ENCODE assay signal across 12 mouse cellular contexts in genomic region chr14:119820562-119820961, GRCm38 (mm10).
A peak's percentile ranks its signal among the peaks of the same experiment; 100 is the strongest.
DNase-seq lines count a peak whose midpoint lies in the region; ATAC-seq and TF ChIP-seq lines count a peak whose summit lies in the region.
"Had no signal": no experiment of that assay in that cellular context is flagged by ENCODE, and none has a peak within 500 bp of the region (broad histone marks: within the 10 kb centered on the region; RNA-seq: fewer than 3 reads in every experiment).

No protein-coding gene starts in this region.

- no peaks in the 10 kb centered on the region for H3K4me1 ChIP-seq in forebrain, postnatal 0 days (ENCODE audit: insufficient read depth)
- peaks cover 7% of the 10 kb centered on the region; the same call in 1 of the 2 replicates for H3K4me1 ChIP-seq in forebrain, embryonic 12.5 days
- 0 out of 2 replicates have a peak, but pooled peaks cover 7% of the 10 kb centered on the region for H3K4me1 ChIP-seq in midbrain, embryonic 15.5 days
- peaks cover 9% of the 10 kb centered on the region for H3K4me1 ChIP-seq in midbrain, embryonic 10.5 days
- no peaks in the 10 kb centered on the region for H3K4me1 ChIP-seq in stomach, postnatal 0 days (replicated peaks; ENCODE audit: control insufficient read depth, insufficient read depth)
- H3K4me1 ChIP-seq in hindbrain, embryonic 14.5 days (replicated peaks; ENCODE audit: control insufficient read depth, insufficient read depth, low read length), result no peaks in the 10 kb centered on the region
- H3K4me1 ChIP-seq: liver, embryonic 15.5 days had no signal

- DNase-seq in forebrain, postnatal 0 days, result no peak
- DNase-seq in midbrain, embryonic 10.5 days (ENCODE audit: low spot score), result no peak
- DNase-seq in brain, embryonic 14.5 days (ENCODE audit: low read depth), result no peak
- no peak for DNase-seq in stomach, postnatal 0 days (ENCODE audit: low spot score)
- no peak for DNase-seq in thymus, postnatal 4 days
- no peak for DNase-seq in hindbrain, embryonic 14.5 days (ENCODE audit: low spot score)
- DNase-seq: heart, adult 18-20 months had no signal

- no peak overlapping the region for H3K27ac ChIP-seq in forebrain, postnatal 0 days (ENCODE audit: low read depth, low read length)
- no peak overlapping the region for H3K27ac ChIP-seq in forebrain, embryonic 12.5 days
- no peak overlapping the region for H3K27ac ChIP-seq in midbrain, embryonic 15.5 days
- H3K27ac ChIP-seq in midbrain, embryonic 10.5 days (replicated peaks), result no peak overlapping the region
- no peak overlapping the region for H3K27ac ChIP-seq in stomach, postnatal 0 days (replicated peaks)
- H3K27ac ChIP-seq in hindbrain, embryonic 14.5 days, result no peak overlapping the region
- H3K27ac ChIP-seq: hindbrain, embryonic 12.5 days; liver, embryonic 15.5 days had no signal

- no peak for TF ChIP-seq EP300 in stomach, postnatal 0 days (optimal IDR thresholded peaks at IDR 0.05)

- H3K9me3 ChIP-seq in forebrain, postnatal 0 days (ENCODE audit: low read length), result no peaks in the 10 kb centered on the region
- no peaks in the 10 kb centered on the region for H3K9me3 ChIP-seq in forebrain, embryonic 12.5 days
- H3K9me3 ChIP-seq in midbrain, embryonic 15.5 days, result no peaks in the 10 kb centered on the region
- no peaks in the 10 kb centered on the region for H3K9me3 ChIP-seq in midbrain, embryonic 10.5 days (replicated peaks)
- no peaks in the 10 kb centered on the region for H3K9me3 ChIP-seq in stomach, postnatal 0 days (ENCODE audit: control insufficient read depth, low read length)
- no peaks in the 10 kb centered on the region for H3K9me3 ChIP-seq in hindbrain, embryonic 14.5 days (ENCODE audit: control insufficient read depth, low read length)
- H3K9me3 ChIP-seq: hindbrain, embryonic 12.5 days; liver, embryonic 15.5 days had no signal

- H3K9ac ChIP-seq in forebrain, postnatal 0 days, result no peak overlapping the region
- no peak overlapping the region for H3K9ac ChIP-seq in forebrain, embryonic 12.5 days
- H3K9ac ChIP-seq in midbrain, embryonic 15.5 days, result no peak overlapping the region
- H3K9ac ChIP-seq in stomach, postnatal 0 days (ENCODE audit: low read length), result no peak overlapping the region
- no peak overlapping the region for H3K9ac ChIP-seq in hindbrain, embryonic 14.5 days
- H3K9ac ChIP-seq: hindbrain, embryonic 12.5 days; liver, embryonic 15.5 days had no signal

- no peak overlapping the region for H3K4me3 ChIP-seq in forebrain, postnatal 0 days (ENCODE audit: low read depth, low read length)
- H3K4me3 ChIP-seq in forebrain, embryonic 12.5 days (replicated peaks), result no peak overlapping the region
- no peak overlapping the region for H3K4me3 ChIP-seq in midbrain, embryonic 15.5 days
- H3K4me3 ChIP-seq in midbrain, embryonic 10.5 days, result no peak overlapping the region
- no peak overlapping the region for H3K4me3 ChIP-seq in stomach, postnatal 0 days (ENCODE audit: low read depth, low read length)
- no peak overlapping the region for H3K4me3 ChIP-seq in hindbrain, embryonic 14.5 days (replicated peaks; ENCODE audit: low read length)
- H3K4me3 ChIP-seq: hindbrain, embryonic 12.5 days; liver, embryonic 15.5 days had no signal

- H3K27me3 ChIP-seq in forebrain, postnatal 0 days (ENCODE audit: insufficient read depth, low read length), result no peaks in the 10 kb centered on the region
- H3K27me3 ChIP-seq in forebrain, embryonic 12.5 days, result no peaks in the 10 kb centered on the region
- no peaks in the 10 kb centered on the region for H3K27me3 ChIP-seq in midbrain, embryonic 15.5 days (replicated peaks)
- H3K27me3 ChIP-seq in midbrain, embryonic 10.5 days (ENCODE audit: low read depth, poor library complexity, severe bottlenecking), result no peaks in the 10 kb centered on the region
- H3K27me3 ChIP-seq in stomach, postnatal 0 days (ENCODE audit: control insufficient read depth, insufficient read depth, low read length), result no peaks in the 10 kb centered on the region
- 0 out of 2 replicates have a peak, but pooled peaks cover 3% of the 10 kb centered on the region for H3K27me3 ChIP-seq in hindbrain, embryonic 14.5 days (ENCODE audit: control insufficient read depth, insufficient read depth, low read length)
- H3K27me3 ChIP-seq: CH12.LX; hindbrain, embryonic 12.5 days; liver, embryonic 15.5 days had no signal

- peak; percentile 39 for TF ChIP-seq CTCF in forebrain, postnatal 0 days (IDR thresholded peaks at IDR 0.05; ENCODE audit: low read depth)
- TF ChIP-seq CTCF in brain, embryonic 14.5 days (IDR thresholded peaks at IDR 0.05; ENCODE audit: borderline replicate concordance, extremely low read depth, insufficient read depth, insufficient read length), result peak; percentile 24; the same call in 1 of the 2 replicates
- TF ChIP-seq CTCF in stomach, postnatal 0 days (IDR thresholded peaks at IDR 0.05; ENCODE audit: low read depth), result peak; percentile 51

- H3K36me3 ChIP-seq in forebrain, postnatal 0 days (ENCODE audit: insufficient read depth), result no peaks in the 10 kb centered on the region
- no peaks in the 10 kb centered on the region for H3K36me3 ChIP-seq in forebrain, embryonic 12.5 days (replicated peaks)
- no peaks in the 10 kb centered on the region for H3K36me3 ChIP-seq in midbrain, embryonic 15.5 days (replicated peaks)
- H3K36me3 ChIP-seq in midbrain, embryonic 10.5 days, result no peaks in the 10 kb centered on the region
- no peaks in the 10 kb centered on the region for H3K36me3 ChIP-seq in stomach, postnatal 0 days (ENCODE audit: control insufficient read depth, insufficient read depth, low read length)
- H3K36me3 ChIP-seq in hindbrain, embryonic 14.5 days (replicated peaks; ENCODE audit: control insufficient read depth, insufficient read depth), result no peaks in the 10 kb centered on the region
- H3K36me3 ChIP-seq: hindbrain, embryonic 12.5 days; liver, embryonic 15.5 days had no signal

- no peak for TF ChIP-seq POLR2A in brain, embryonic 14.5 days (IDR thresholded peaks at IDR 0.05; ENCODE audit: borderline replicate concordance, extremely low read depth, insufficient read depth, insufficient read length, poor library complexity, severe bottlenecking)

- no peak overlapping the region for H3K4me2 ChIP-seq in forebrain, postnatal 0 days (ENCODE audit: low read depth)
- no peak overlapping the region for H3K4me2 ChIP-seq in forebrain, embryonic 12.5 days
- no peak overlapping the region for H3K4me2 ChIP-seq in midbrain, embryonic 15.5 days
- H3K4me2 ChIP-seq in stomach, postnatal 0 days (replicated peaks; ENCODE audit: low read depth), result no peak overlapping the region
- H3K4me2 ChIP-seq in hindbrain, embryonic 14.5 days (replicated peaks), result no peak overlapping the region
- H3K4me2 ChIP-seq: hindbrain, embryonic 12.5 days; liver, embryonic 15.5 days had no signal

- no peak for ATAC-seq in forebrain, postnatal 0 days
- ATAC-seq in forebrain, embryonic 12.5 days (ENCODE audit: low FRiP score), result no peak
- ATAC-seq in midbrain, embryonic 15.5 days (replicated peaks), result 0 out of 2 replicates have a peak, but pooled peaks have one; percentile 14
- no peak for ATAC-seq in stomach, postnatal 0 days (ENCODE audit: low FRiP score, low TSS enrichment)
- ATAC-seq in hindbrain, embryonic 14.5 days (ENCODE audit: low FRiP score), result no peak

- 58% methylated on average over 6 of the region's 6 CpGs for WGBS in forebrain, postnatal 0 days
- 59% methylated on average over 6 of the region's 6 CpGs for WGBS in forebrain, embryonic 12.5 days
- WGBS in midbrain, embryonic 15.5 days, result 61% methylated on average over 6 of the region's 6 CpGs
- 54% methylated on average over 6 of the region's 6 CpGs for WGBS in midbrain, embryonic 10.5 days
- WGBS in stomach, postnatal 0 days, result 46% methylated on average over 6 of the region's 6 CpGs
- 58% methylated on average over 6 of the region's 6 CpGs for whole genome bisulfite sequencing in hindbrain, embryonic 14.5 days
